Mouse (Mus musculus) liver, postnatal 0 days (tissue): ENCODE results near the gene Ankrd17. TPM values are rescaled to one million over a fixed set of nuclear protein-coding genes. Genes with fewer than 3 reads are reported as not detected.
"Not testable (repeated sequence)": the region's sequence is repeated elsewhere in the genome, so short reads cannot be mapped to it uniquely, and the experiment has no call there.

Experiments
- ATAC-seq: fragments of 200-750 bp; cut with Nextera tagmentation; 2 replicates; pipeline ENCODE4 v1.8.0; 2017; ENCODE audit warnings: mild to moderate bottlenecking, moderate library complexity
- DNase-seq: peaks from one replicate; pipeline ENCODE4 v3.0.0-alpha.2; 2016
- H3K27ac ChIP-seq: fragments of 300-500 bp; sonication (generic); 2 replicates; pipeline ENCODE4 v1.5.1; 2014; ENCODE audit warnings: antibody characterized with exemption, moderate library complexity, mild to moderate bottlenecking, low read depth
- H3K27me3 ChIP-seq: fragments of 300-500 bp; sonication (generic); 2 replicates; pipeline ENCODE4 v1.6.1; 2014; ENCODE audit warnings: low read length, control low read depth, mixed read lengths; ENCODE audit not compliant: insufficient read depth
- H3K36me3 ChIP-seq: fragments of 300-500 bp; sonication (generic); replicated peaks from 2 replicates; pipeline ENCODE4 v1.6.1; 2014; ENCODE audit warnings: mild to moderate bottlenecking, control low read depth, low read length, moderate library complexity, mixed read lengths; ENCODE audit not compliant: insufficient read depth
- H3K4me1 ChIP-seq: fragments of 300-500 bp; sonication (generic); 2 replicates; pipeline ENCODE4 v1.6.1; 2014; ENCODE audit warnings: antibody characterized with exemption, mild to moderate bottlenecking, control low read depth; ENCODE audit not compliant: insufficient read depth
- H3K4me2 ChIP-seq: fragments of 300-500 bp; sonication (generic); 2 replicates; pipeline ENCODE4 v1.6.1; 2014; ENCODE audit warnings: low read depth, mild to moderate bottlenecking, low read length, moderate library complexity, mixed read lengths
- H3K4me3 ChIP-seq: fragments of 300-500 bp; sonication (generic); 2 replicates; pipeline ENCODE4 v1.5.1; 2014; ENCODE audit warnings: low read depth, low read length
- H3K9ac ChIP-seq: fragments of 300-500 bp; sonication (generic); replicated peaks from 2 replicates; pipeline ENCODE4 v1.6.1; 2014; ENCODE audit warnings: mild to moderate bottlenecking, moderate library complexity
- H3K9me3 ChIP-seq: fragments of 300-500 bp; sonication (generic); 2 replicates; pipeline ENCODE4 v1.6.1; 2016; ENCODE audit warnings: mild to moderate bottlenecking, control low read depth, low read length, mixed read lengths
- CTCF ChIP-seq: sonication (generic); IDR thresholded peaks from 2 replicates; pipeline ENCODE4 v1.5.1; 2016; ENCODE audit warnings: antibody characterized with exemption, low read depth
- EP300 ChIP-seq: IDR thresholded peaks from 2 replicates; pipeline ENCODE4 v1.6.1; 2016; ENCODE audit warnings: antibody characterized with exemption, low read depth, mild to moderate bottlenecking
- WGBS: fragments of 180-500 bp; shearing (Covaris S2); extraction: QIAGEN DNeasy Blood & Tissue Kit; methylation state at CpG from one replicate; pipeline ENCODE4 v1.1.7; 2014; ENCODE audit not compliant: insufficient replicate concordance; 5-methylcytosine and 5-hydroxymethylcytosine counted together
- polyA plus RNA-seq: library from polyadenylated mRNA; unstranded; fragments of >200 nt; fragmentation: Nextera tagmentation; extraction: Ambion mirVana; gene quantifications from 2 replicates; pipeline ENCODE4 v1.2.1, GENCODE M21; 2015

The Ankrd17 gene
- polyA plus RNA-seq, 1 experiment from 2014 or later, result 9.3 TPM

DNA sequence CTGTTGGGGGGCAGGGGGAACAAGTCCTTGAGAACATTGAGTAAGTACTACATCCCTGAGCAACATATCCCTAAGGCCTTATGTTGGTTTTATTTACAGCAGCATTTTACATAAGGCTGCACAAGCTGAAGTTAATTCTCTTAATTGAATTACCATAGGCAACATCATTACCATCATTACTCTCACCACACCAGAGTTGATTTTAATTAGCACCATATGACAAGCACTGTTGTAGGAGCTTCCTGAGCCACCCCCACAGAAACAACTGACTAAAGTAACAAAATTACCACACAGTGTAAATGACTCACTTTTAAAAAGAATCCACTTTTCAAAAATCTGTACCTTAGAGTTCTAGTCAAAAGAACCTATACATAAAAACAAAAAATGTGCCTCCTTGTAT, 76.5 kb downstream of the Ankrd17 start:
- H3K27me3 ChIP-seq, result no peaks in the 10 kb centered on the region
- no peak overlapping the region for H3K4me2 ChIP-seq
- no peak for TF ChIP-seq EP300
- no peak for TF ChIP-seq CTCF
- ATAC-seq, result no peak
- DNase-seq, result no peak
- no peaks in the 10 kb centered on the region for H3K4me1 ChIP-seq
- H3K9me3 ChIP-seq, result no peaks in the 10 kb centered on the region
- no peak overlapping the region for H3K9ac ChIP-seq
- peaks cover 66% of the 10 kb centered on the region for H3K36me3 ChIP-seq
- no peak overlapping the region for H3K4me3 ChIP-seq
- no peak overlapping the region for H3K27ac ChIP-seq

DNA sequence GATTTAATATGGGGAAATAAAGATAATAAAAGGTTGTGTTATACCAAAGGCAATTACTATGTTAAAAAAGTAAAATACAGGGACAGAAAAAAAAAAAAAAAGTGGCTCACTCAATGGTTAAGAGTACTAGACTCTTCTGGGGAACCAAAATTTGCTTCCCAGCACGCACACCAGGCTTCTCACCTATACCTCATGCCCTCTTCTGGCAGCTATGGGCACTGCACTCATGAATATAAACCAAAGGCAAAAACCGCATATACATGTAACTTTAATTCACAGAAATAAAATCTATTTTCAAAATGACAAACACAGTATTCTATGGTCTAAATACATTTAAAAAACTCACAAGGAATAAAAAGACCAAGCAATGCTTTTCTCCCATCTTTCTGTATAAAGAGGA, 79.8 kb downstream of the Ankrd17 start:
- Histone ChIP-seq H3K4me3 (no peak overlapping the region), H3K4me1 (no peaks in the 10 kb centered on the region), H3K27me3 (no peaks in the 10 kb centered on the region), H3K4me2 (no peak overlapping the region), H3K9ac (no peak overlapping the region), H3K27ac (no peak overlapping the region), H3K36me3 (peaks cover 65% of the 10 kb centered on the region), H3K9me3 (no peaks in the 10 kb centered on the region)
- WGBS, result 74% methylated on average over 2 of the region's 2 CpGs
- no peak for TF ChIP-seq EP300
- peak; percentile 76 for TF ChIP-seq CTCF
- ATAC-seq (no peak), DNase-seq (peak; percentile 59)

DNA sequence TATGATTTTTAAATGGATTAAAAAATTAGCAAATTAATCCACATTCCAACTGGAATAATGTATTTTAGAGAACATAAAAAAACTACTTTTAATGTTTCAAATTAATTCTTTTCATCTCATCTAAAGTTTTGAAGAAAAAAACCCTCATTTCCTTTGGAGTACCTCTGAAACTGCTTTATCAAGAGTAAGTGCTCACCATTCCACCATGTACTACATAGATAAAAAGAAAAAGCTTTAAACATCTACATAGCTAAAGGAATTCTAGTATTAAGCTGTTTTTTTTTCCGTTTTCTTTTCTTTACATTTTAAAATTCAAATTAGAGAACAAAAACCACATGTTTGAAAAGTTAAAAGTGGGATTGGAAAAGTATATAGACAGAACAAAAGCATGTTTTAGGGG, 86.3 kb downstream of the Ankrd17 start:
- Histone ChIP-seq H3K27me3 (no peaks in the 10 kb centered on the region), H3K27ac (no peak overlapping the region), H3K4me2 (0 out of 2 replicates have a peak overlapping the region, but pooled peaks have one; percentile 13), H3K9me3 (no peaks in the 10 kb centered on the region), H3K4me1 (peaks cover 4% of the 10 kb centered on the region; the same call in 1 of the 2 replicates), H3K4me3 (no peak overlapping the region), H3K36me3 (peaks cover 42% of the 10 kb centered on the region), H3K9ac (no peak overlapping the region; the same call in 1 of the 2 replicates)
- TF ChIP-seq CTCF, result no peak
- no peak for TF ChIP-seq EP300
- DNase-seq (no peak), ATAC-seq (no peak)
- 60% methylated on average over 1 of the region's 1 CpGs for WGBS

DNA sequence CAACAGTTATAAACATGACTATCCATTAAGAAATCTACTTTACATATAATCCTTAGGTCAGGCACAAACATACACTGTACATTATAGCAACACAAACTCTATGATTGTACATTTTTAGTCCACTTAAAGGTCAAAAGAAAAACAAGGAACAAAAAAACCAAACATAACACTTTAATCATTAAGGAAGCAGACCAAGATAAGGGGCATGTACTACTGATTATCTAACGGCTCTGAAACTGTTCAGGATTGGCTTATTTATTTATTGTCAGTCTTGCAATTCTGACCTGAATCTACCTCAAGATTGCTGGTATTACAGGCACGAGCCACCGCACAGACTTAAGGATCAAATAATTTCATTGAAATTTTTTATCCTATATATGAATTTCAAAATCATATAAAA, 87.0 kb downstream of the Ankrd17 start:
- 34% methylated on average over 3 of the region's 3 CpGs for WGBS
- H3K4me1 ChIP-seq, result peaks cover 7% of the 10 kb centered on the region; the same call in 1 of the 2 replicates
- peak; percentile 64; the same call in 1 of the 2 replicates for TF ChIP-seq EP300
- no peak for TF ChIP-seq CTCF
- H3K27me3 ChIP-seq, result no peaks in the 10 kb centered on the region
- no peaks in the 10 kb centered on the region for H3K9me3 ChIP-seq
- H3K9ac ChIP-seq, result no peak overlapping the region
- ATAC-seq, result no peak
- no peak overlapping the region for H3K27ac ChIP-seq
- H3K4me3 ChIP-seq, result no peak overlapping the region
- H3K36me3 ChIP-seq, result peaks cover 39% of the 10 kb centered on the region
- no peak overlapping the region for H3K4me2 ChIP-seq
- no peak for DNase-seq

DNA sequence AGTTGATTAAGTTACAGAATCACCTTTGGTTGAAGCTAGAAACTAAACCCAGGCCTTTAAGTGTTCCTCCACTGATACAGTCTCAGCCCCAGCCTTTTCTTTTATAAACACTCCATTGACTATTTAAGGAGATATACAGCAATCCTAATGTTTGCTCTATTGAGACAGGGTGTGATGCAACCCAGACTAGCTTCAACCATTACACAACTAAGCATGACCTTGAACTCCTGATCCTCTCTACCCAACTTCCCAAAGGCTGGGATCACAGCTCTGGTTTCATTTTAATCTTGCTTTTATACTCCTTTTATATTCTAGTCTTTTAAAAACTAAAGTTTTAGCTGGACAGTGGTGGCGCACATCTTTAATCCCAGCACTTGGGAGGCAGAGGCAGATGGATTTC, 88.9 kb downstream of the Ankrd17 start:
- H3K4me2 ChIP-seq, result no peak overlapping the region
- peak overlapping the region; percentile 39; the same call in 1 of the 2 replicates for H3K27ac ChIP-seq
- peaks cover 7% of the 10 kb centered on the region; the same call in 1 of the 2 replicates for H3K4me1 ChIP-seq
- H3K27me3 ChIP-seq, result no peaks in the 10 kb centered on the region
- H3K9me3 ChIP-seq, result no peaks in the 10 kb centered on the region
- 80% methylated on average over 1 of the region's 1 CpGs for WGBS
- no peak overlapping the region for H3K9ac ChIP-seq
- peaks cover 23% of the 10 kb centered on the region for H3K36me3 ChIP-seq
- H3K4me3 ChIP-seq, result no peak overlapping the region
- DNase-seq, result no peak
- peak; percentile 80 for ATAC-seq
- TF ChIP-seq EP300 (0 out of 2 replicates have a peak, but pooled peaks have one; percentile 23), CTCF (no peak)

DNA sequence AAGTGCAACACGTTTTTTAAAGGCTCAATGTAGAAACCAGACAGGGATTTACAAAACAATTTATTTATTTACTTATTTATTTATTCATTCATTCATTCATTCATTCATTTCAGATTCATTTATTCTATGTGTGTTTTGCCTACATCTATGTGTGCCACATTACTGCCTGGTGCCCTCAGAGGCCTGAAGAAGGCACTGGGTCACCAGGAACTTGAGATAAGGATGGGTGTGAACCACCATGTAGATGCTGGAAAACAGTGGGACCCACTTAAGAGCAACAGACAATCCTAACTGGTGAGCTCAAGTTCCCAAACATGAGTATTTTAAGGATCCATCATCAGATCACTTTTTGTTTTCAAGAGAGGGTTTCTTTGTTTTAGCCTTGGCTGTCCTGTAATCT, 91.6 kb downstream of the Ankrd17 start:
- H3K4me2 ChIP-seq, result no peak overlapping the region
- H3K27me3 ChIP-seq, result no peaks in the 10 kb centered on the region
- no peak overlapping the region for H3K4me3 ChIP-seq
- H3K9ac ChIP-seq, result no peak overlapping the region
- DNase-seq (no peak), ATAC-seq (peak; percentile 66)
- 66% methylated on average over 1 of the region's 1 CpGs for WGBS
- H3K9me3 ChIP-seq, result no peaks in the 10 kb centered on the region
- no peak overlapping the region for H3K27ac ChIP-seq
- TF ChIP-seq CTCF, result no peak
- no peak for TF ChIP-seq EP300
- peaks cover 30% of the 10 kb centered on the region for H3K36me3 ChIP-seq
- H3K4me1 ChIP-seq, result peaks cover 3% of the 10 kb centered on the region; the same call in 1 of the 2 replicates

DNA sequence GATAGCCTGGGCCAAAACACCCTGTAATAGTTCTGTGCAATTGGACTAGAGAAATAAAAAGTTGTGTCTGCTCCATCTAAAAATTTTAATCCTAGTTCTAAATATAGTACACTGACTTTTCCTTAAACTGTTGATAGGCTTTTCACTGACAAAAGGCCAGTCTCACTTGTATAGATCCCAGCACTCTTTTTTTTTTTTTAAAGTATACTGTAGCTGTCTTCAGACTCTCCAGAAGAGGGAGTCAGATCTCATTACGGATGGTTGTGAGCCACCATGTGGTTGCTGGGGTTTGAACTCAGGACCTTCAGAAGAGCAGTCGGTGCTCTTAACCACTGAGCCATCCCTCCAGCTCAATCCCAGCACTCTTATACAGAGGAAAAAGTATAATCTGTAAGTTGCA, 104.1 kb downstream of the Ankrd17 start:
- not testable (repeated sequence) for H3K4me1 ChIP-seq, H3K4me3 ChIP-seq, H3K9me3 ChIP-seq, H3K27ac ChIP-seq, DNase-seq, H3K9ac ChIP-seq, H3K4me2 ChIP-seq, H3K27me3 ChIP-seq, ATAC-seq
- peaks cover 64% of the 10 kb centered on the region for H3K36me3 ChIP-seq
- WGBS, result 72% methylated on average over 2 of the region's 2 CpGs
